Mouse (Mus musculus) liver, embryonic 16.5 days (tissue): ENCODE data around the gene Pomt1. TPM values are rescaled to one million over a fixed set of nuclear protein-coding genes. Genes with fewer than 3 reads are reported as not detected.
"Not testable (repeated sequence)": the region's sequence is repeated elsewhere in the genome, so short reads cannot be mapped to it uniquely, and the experiment has no call there.

Experiments
- ATAC-seq: fragments of 200-750 bp; cut with Nextera tagmentation; 2 replicates; pipeline ENCODE4 v1.8.0; 2017; ENCODE audit warnings: low read depth, mild to moderate bottlenecking, moderate number of reproducible peaks, moderate library complexity
- H3K27ac ChIP-seq: fragments of 300-500 bp; sonication (generic); 2 replicates; pipeline ENCODE4 v1.5.1; 2014; ENCODE audit warnings: mild to moderate bottlenecking, low read length
- H3K27me3 ChIP-seq: fragments of 300-500 bp; sonication (generic); 2 replicates; pipeline ENCODE4 v1.6.1; 2014; ENCODE audit warnings: low read depth, low read length, mixed read lengths; ENCODE audit not compliant: control insufficient read depth, insufficient read depth
- H3K36me3 ChIP-seq: fragments of 300-500 bp; sonication (generic); 2 replicates; pipeline ENCODE4 v1.6.1; 2014; ENCODE audit warnings: mild to moderate bottlenecking; ENCODE audit not compliant: control insufficient read depth, insufficient read depth
- H3K4me1 ChIP-seq: fragments of 300-500 bp; sonication (generic); 2 replicates; pipeline ENCODE4 v1.6.1; 2014; ENCODE audit warnings: low read depth, low read length, mixed read lengths; ENCODE audit not compliant: control insufficient read depth
- H3K4me2 ChIP-seq: fragments of 300-500 bp; sonication (generic); 2 replicates; pipeline ENCODE4 v1.6.1; 2014; ENCODE audit warnings: low read depth, low read length, mixed read lengths
- H3K4me3 ChIP-seq: fragments of 300-500 bp; sonication (generic); 2 replicates; pipeline ENCODE4 v1.5.1; 2014; ENCODE audit warnings: low read depth, mild to moderate bottlenecking, low read length
- H3K9ac ChIP-seq: fragments of 300-500 bp; sonication (generic); 2 replicates; pipeline ENCODE4 v1.6.1; 2014; ENCODE audit warnings: low read depth, low read length
- H3K9me3 ChIP-seq: fragments of 300-500 bp; sonication (generic); replicated peaks from 2 replicates; pipeline ENCODE4 v1.6.1; 2016; ENCODE audit warnings: low read length; ENCODE audit not compliant: control insufficient read depth
- WGBS: fragments of 180-500 bp; shearing (Covaris S2); extraction: QIAGEN DNeasy Blood & Tissue Kit; methylation state at CpG from one replicate; pipeline ENCODE4 v1.1.7; 2014; ENCODE audit not compliant: insufficient replicate concordance; 5-methylcytosine and 5-hydroxymethylcytosine counted together
- polyA plus RNA-seq: library from polyadenylated mRNA; unstranded; fragments of >200 nt; fragmentation: Nextera tagmentation; extraction: Ambion mirVana; gene quantifications from 2 replicates; pipeline ENCODE4 v1.2.1, GENCODE M21; 2015

The Pomt1 gene
- polyA plus RNA-seq, 1 experiment from 2014 or later: 13.2 TPM

DNA sequence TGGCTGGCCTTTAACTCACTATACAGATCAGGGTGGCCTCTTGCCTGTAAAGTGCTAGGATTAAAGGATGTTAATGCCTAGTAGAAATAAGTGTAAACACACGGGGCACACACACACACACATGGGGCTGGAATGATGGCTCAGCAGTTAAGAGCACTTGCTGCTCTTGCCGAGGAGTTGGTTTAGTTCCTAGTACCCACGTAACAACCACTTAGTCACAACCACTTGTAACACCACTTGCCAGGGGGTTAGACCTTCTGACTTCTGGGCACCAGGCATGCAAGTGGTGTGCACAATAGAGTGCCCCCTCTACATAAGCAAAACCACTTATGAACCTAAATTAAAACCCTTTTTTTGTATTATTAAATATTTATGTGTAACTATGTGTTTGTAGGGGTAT lies 47.6 kb downstream of the Pomt1 start:
- Histone ChIP-seq H3K9me3 (no peaks in the 10 kb centered on the region), H3K36me3 (peaks cover 9% of the 10 kb centered on the region)

DNA sequence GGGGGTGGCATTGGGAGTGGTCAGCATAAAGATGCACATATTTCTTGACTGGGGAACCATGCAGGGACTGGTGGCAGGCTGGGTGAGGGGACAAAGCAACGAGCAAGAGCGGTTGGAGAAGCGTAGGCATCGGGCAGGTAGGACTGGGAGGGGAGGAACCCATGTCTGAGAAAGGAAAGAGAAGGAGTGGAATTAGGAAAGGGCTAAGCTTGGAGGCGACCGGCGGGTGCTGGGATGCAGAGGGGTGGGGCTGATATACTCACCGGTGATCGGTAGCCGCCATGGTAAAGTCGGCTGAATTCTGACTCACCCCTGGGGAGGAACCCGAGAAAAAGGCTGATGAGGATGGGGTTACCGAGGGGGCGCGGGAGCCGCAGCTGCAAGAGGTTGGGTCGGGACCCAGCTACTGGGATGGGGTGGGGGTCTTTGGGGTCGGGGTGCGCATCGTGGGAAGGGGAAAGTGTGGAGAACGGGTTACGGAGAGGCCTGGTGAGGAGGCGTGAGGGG lies 51.0 kb downstream of the Pomt1 start, which contains the start of gene Golga2:
Gene Golga2, plus strand, starts transcription at position 51 of the 507 bp plus-strand sequence.
- Histone ChIP-seq H3K27me3 (no peaks in the 10 kb centered on the region), H3K36me3 (0 out of 2 replicates have a peak, but pooled peaks cover 2% of the 10 kb centered on the region), H3K4me1 (peaks cover 19% of the 10 kb centered on the region), H3K9ac (peak within 1 kb of the TSS; percentile 87), H3K4me2 (peak within 1 kb of the TSS; percentile 90), H3K4me3 (peak within 1 kb of the TSS; percentile 79), H3K27ac (peak within 1 kb of the TSS; percentile 77), H3K9me3 (no peaks in the 10 kb centered on the region)
- WGBS: under 1% methylated on average over 21 of the region's 23 CpGs
- ATAC-seq: no peak; the same call in 1 of the 2 replicates

More for the DNA sequence above, 47.6 kb downstream of the Pomt1 start:
- ATAC-seq: no peak
- Histone ChIP-seq H3K4me2 (no peak overlapping the region), H3K4me1 (peaks cover 13% of the 10 kb centered on the region), H3K27me3 (no peaks in the 10 kb centered on the region), H3K27ac (no peak overlapping the region), H3K4me3 (no peak overlapping the region), H3K9ac (no peak overlapping the region)
- WGBS: 55% methylated on average over 3 of the region's 3 CpGs

GRCm38 (mm10) chr2:32287923-32288367 lies 51.6 kb downstream of the Pomt1 start, which contains the start of gene Swi5:
Gene Swi5, minus strand, starts transcription at chr2:32288075.
- peak; percentile 98 for ATAC-seq
- Histone ChIP-seq H3K9ac (peak within 1 kb of the TSS; percentile 87), H3K27ac (peak within 1 kb of the TSS; percentile 77)

DNA sequence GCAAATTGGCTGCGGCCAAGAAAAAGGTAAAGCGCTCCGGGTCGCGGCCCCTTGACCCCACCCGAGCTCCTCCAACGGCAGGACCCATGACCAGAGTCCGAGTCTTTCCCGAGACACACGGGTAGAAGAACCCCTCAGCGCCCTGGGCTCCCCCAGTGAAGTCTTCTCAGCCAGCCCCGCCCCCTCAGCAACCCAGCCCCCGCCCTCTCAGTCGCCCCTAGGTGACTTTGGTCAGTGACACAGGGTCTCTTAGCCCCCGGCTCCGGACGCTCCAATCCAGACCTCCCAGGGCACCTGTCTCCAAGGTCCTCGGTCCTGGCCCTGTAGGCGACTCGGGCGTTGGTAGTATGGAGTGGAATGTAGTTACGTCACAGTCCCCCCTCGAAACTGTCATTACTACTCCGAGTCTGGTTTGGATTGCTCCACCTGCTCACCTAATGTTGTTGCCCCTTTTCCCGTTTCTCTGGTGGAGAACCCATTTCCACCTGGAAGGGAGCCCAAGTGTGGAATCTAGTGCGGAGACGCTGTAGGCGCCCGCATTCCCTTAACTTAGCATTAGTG lies 52.1 kb downstream of the Pomt1 start:
- 1% methylated on average over 29 of the region's 29 CpGs for WGBS
- no peaks in the 10 kb centered on the region for H3K27me3 ChIP-seq
- H3K9me3 ChIP-seq: no peaks in the 10 kb centered on the region
- peak overlapping the region; percentile 90 for H3K4me2 ChIP-seq
- H3K4me1 ChIP-seq: peaks cover 19% of the 10 kb centered on the region
- H3K36me3 ChIP-seq: 0 out of 2 replicates have a peak, but pooled peaks cover 2% of the 10 kb centered on the region
- peak; percentile 33 for ATAC-seq
- H3K9ac ChIP-seq: peak overlapping the region; percentile 87
- H3K4me3 ChIP-seq: peak overlapping the region; percentile 79
- peak overlapping the region; percentile 77 for H3K27ac ChIP-seq

More at GRCm38 (mm10) chr2:32287923-32288367, 51.6 kb downstream of the Pomt1 start, which contains the start of gene Swi5:
- H3K36me3 ChIP-seq: 0 out of 2 replicates have a peak, but pooled peaks cover 2% of the 10 kb centered on the region
- peak within 1 kb of the TSS; percentile 90 for H3K4me2 ChIP-seq
- peaks cover 19% of the 10 kb centered on the region for H3K4me1 ChIP-seq
- 0% methylated on average over 41 of the region's 41 CpGs for WGBS
- H3K9me3 ChIP-seq: no peaks in the 10 kb centered on the region
- peak within 1 kb of the TSS; percentile 79 for H3K4me3 ChIP-seq
- H3K27me3 ChIP-seq: no peaks in the 10 kb centered on the region

DNA sequence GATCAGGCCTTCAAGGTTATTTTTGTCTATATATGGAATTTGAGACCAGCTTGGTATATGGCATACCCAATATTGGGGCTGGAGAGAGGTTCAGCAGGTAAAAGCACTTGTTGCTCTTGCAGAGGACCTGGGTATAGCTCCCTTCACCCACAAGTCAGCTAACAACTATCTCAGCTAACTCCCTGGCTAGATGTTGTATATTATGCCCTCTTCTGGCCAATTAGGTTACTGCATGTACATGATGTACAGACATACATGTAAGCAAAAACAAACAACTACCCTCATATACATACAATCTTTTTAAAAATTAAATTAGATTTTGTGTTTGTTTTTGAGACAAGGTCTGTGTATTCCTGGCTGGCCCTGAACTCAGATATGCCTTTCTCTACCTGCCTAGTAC lies 53.2 kb downstream of the Pomt1 start:
- no peak overlapping the region for H3K27ac ChIP-seq
- ATAC-seq: no peak
- peak overlapping the region; percentile 90 for H3K4me2 ChIP-seq
- peak overlapping the region; percentile 79; the same call in 1 of the 2 replicates for H3K4me3 ChIP-seq
- no peaks in the 10 kb centered on the region for H3K27me3 ChIP-seq
- H3K36me3 ChIP-seq: 0 out of 2 replicates have a peak, but pooled peaks cover under 1% of the 10 kb centered on the region
- H3K4me1 ChIP-seq: peaks cover 19% of the 10 kb centered on the region
- no peak overlapping the region; the same call in 1 of the 2 replicates for H3K9ac ChIP-seq
- H3K9me3 ChIP-seq: no peaks in the 10 kb centered on the region

- Histone ChIP-seq H3K4me1 (peaks cover 2% of the 10 kb centered on the region), H3K4me3 (no peak overlapping the region), H3K4me2 (no peak overlapping the region), H3K27me3 (no peaks in the 10 kb centered on the region), H3K36me3 (peaks cover 15% of the 10 kb centered on the region), H3K27ac (no peak overlapping the region), H3K9me3 (no peaks in the 10 kb centered on the region), H3K9ac (no peak overlapping the region)
- 82% methylated on average over 8 of the region's 8 CpGs for WGBS
- no peak for ATAC-seq
These were observed 58.0 kb downstream of the Pomt1 start for GRCm38 (mm10) chr2:32294348-32294747.

DNA sequence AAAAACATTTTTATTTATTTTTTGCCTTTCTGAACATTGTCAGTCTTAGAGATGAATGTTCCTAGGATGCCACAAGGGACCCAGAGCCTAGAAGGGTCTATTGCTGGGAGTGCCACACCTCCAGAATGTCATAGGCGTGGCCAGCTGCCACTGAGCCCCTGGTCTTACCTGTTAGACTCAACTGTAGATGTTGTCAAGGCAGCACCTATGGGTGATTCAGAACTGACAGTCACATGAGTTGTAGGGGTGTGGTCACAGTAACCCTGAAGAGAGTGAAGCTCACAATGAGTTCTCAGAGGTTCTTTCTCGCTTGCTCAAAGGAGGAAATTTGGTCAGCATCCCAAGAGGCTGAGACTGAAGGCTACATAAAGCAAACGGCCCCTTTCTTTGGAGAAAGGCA lies 58.9 kb downstream of the Pomt1 start:
- Histone ChIP-seq H3K36me3 (peaks cover 16% of the 10 kb centered on the region), H3K9ac (no peak overlapping the region), H3K9me3 (no peaks in the 10 kb centered on the region), H3K4me1 (no peaks in the 10 kb centered on the region), H3K4me3 (no peak overlapping the region), H3K27me3 (no peaks in the 10 kb centered on the region), H3K27ac (no peak overlapping the region), H3K4me2 (no peak overlapping the region)
- 67% methylated on average over 3 of the region's 3 CpGs for WGBS
- no peak for ATAC-seq

- H3K27ac ChIP-seq, H3K4me2 ChIP-seq, H3K4me3 ChIP-seq, H3K9ac ChIP-seq, H3K27me3 ChIP-seq, H3K9me3 ChIP-seq, H3K4me1 ChIP-seq, ATAC-seq: not testable (repeated sequence)
- H3K36me3 ChIP-seq: peaks cover 16% of the 10 kb centered on the region
- 78% methylated on average over 2 of the region's 2 CpGs for WGBS
These were observed 59.5 kb downstream of the Pomt1 start for GRCm38 (mm10) chr2:32295842-32296241.

DNA sequence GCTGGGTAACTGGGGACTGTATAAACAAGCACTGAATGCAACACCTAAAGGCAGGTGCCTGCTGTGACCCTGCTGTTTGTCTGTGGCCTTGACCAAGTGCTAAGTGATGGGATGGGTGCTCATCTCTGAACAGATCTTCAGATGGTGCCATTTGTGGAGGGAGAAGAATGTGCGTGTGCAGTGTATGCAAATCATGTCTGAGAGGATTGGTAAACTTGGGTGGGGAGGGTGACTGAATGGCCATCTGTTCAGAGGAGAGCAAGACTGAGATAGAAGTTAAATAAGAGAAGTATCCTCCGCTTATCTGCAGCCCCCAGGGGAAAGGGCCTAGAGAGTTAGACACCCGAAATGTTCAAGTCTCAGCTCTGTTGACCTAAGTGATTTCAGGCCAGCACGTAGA lies 63.1 kb downstream of the Pomt1 start:
- H3K36me3 ChIP-seq: peaks cover 29% of the 10 kb centered on the region
- no peak for ATAC-seq
- 82% methylated on average over 4 of the region's 4 CpGs for WGBS

More for the DNA sequence above, 63.1 kb downstream of the Pomt1 start:
- no peaks in the 10 kb centered on the region for H3K4me1 ChIP-seq
- no peak overlapping the region for H3K4me2 ChIP-seq
- H3K9ac ChIP-seq: no peak overlapping the region
- no peak overlapping the region for H3K4me3 ChIP-seq
- H3K27ac ChIP-seq: no peak overlapping the region
- no peaks in the 10 kb centered on the region for H3K27me3 ChIP-seq
- H3K9me3 ChIP-seq: no peaks in the 10 kb centered on the region
